Mouse (Mus musculus) hindbrain, embryonic 12.5 days (tissue): Measurements from ENCODE around the gene Slc7a6. TPM values are rescaled to one million over a fixed set of nuclear protein-coding genes. Genes with fewer than 3 reads are reported as not detected.

Experiments
- ATAC-seq: fragments of 200-750 bp; cut with Nextera tagmentation; 2 replicates; pipeline ENCODE4 v1.8.0; 2017; ENCODE audit warnings: moderate TSS enrichment; ENCODE audit not compliant: low FRiP score
- H3K27ac ChIP-seq: fragments of 300-500 bp; sonication (generic); 2 replicates; pipeline ENCODE4 v1.5.1; 2016; ENCODE audit warnings: mild to moderate bottlenecking
- H3K27me3 ChIP-seq: fragments of 300-500 bp; sonication (generic); 2 replicates; pipeline ENCODE4 v1.6.1; 2016; ENCODE audit warnings: mild to moderate bottlenecking
- H3K36me3 ChIP-seq: fragments of 300-500 bp; sonication (generic); 2 replicates; pipeline ENCODE4 v1.6.1; 2016; ENCODE audit warnings: mild to moderate bottlenecking
- H3K4me1 ChIP-seq: fragments of 300-500 bp; sonication (generic); 2 replicates; pipeline ENCODE4 v1.6.1; 2016
- H3K4me2 ChIP-seq: fragments of 300-500 bp; sonication (generic); replicated peaks from 2 replicates; pipeline ENCODE4 v1.6.1; 2016; ENCODE audit warnings: mild to moderate bottlenecking
- H3K4me3 ChIP-seq: fragments of 300-500 bp; sonication (generic); 2 replicates; pipeline ENCODE4 v1.5.1; 2016; ENCODE audit warnings: mild to moderate bottlenecking
- H3K9ac ChIP-seq: fragments of 300-500 bp; sonication (generic); 2 replicates; pipeline ENCODE4 v1.6.1; 2016; ENCODE audit warnings: mild to moderate bottlenecking, moderate library complexity
- H3K9me3 ChIP-seq: fragments of 300-500 bp; sonication (generic); replicated peaks from 2 replicates; pipeline ENCODE4 v1.6.1; 2016; ENCODE audit warnings: mild to moderate bottlenecking
- WGBS: fragments of 180-500 bp; shearing (Covaris S2); methylation state at CpG from one replicate; pipeline ENCODE4 v1.1.7; 2016; 5-methylcytosine and 5-hydroxymethylcytosine counted together
- polyA plus RNA-seq: library from polyadenylated mRNA; unstranded; fragments of >200 nt; fragmentation: Nextera tagmentation; extraction: Ambion mirVana; gene quantifications from 2 replicates; pipeline ENCODE4 v1.2.1, GENCODE M21; 2016

Gene Slc7a6
- 55.8 and 60.8 TPM in 2 replicates for polyA plus RNA-seq

DNA sequence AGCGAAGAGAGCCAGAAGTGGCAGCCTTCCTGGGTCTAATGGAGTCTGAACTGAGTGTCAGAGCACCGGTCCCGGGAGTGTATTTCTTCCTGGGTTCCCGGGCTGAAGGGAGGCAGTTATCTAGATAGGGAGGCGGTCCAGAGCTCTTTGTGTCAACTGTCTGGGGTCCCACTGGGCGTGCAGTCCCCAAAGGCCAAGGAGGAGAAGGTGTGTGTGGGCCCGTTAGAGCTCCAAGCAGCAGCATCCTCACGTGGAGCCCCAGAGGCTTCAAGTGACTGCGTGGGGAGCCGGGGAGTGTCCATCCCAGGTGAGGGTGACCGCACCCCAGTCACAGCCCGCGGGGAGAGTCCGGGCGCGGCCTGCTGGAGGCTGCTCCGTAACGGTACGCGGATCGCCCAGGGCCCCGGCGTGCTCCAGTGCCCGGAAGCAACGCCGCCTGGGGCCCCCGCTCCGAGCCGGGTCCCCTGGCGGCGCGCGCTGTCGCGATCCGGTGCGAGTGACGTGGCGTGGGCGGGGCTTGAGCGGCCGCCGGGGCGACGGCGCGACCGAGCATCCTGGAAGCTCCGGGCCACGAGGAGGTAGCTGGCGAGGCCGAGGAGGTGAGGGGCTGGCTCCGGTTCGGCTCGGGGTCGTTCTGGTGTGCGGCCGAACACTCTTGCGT is at the start of gene Slc7a6:
Gene Slc7a6, plus strand, starts transcription at position 502 of the 661 bp plus-strand sequence.
- Histone ChIP-seq H3K4me1 (peaks cover 14% of the 10 kb centered on the region), H3K4me3 (peak within 1 kb of the TSS; percentile 84), H3K27ac (peak within 1 kb of the TSS; percentile 93), H3K4me2 (peak within 1 kb of the TSS; percentile 88), H3K9me3 (no peaks in the 10 kb centered on the region), H3K27me3 (no peaks in the 10 kb centered on the region), H3K36me3 (peaks cover 11% of the 10 kb centered on the region), H3K9ac (peak within 1 kb of the TSS; percentile 83)
- WGBS: under 1% methylated on average over 59 of the region's 59 CpGs
- ATAC-seq: peak; percentile 88

DNA sequence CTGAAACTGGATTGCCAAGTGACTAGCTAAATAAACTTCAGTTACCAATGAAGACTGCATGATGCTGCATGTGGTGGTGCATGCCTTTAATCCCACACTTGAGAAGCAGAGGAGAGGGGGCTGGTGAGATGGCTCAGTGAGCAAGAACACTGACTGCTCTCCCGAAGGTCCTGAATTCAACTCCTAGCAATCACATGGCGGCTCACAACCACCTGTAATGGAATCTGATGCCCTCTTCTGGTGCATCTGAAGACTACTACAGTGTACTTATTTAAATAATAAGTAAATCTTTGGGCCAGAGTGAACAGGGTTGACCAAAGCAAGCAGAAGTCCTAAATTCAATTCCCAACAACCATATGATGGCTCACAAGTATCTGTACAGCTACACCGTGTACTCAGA is 45.2 kb upstream of the Slc7a6 start:
- Histone ChIP-seq H3K27me3 (no peaks in the 10 kb centered on the region), H3K27ac (no peak overlapping the region), H3K9ac (no peak overlapping the region), H3K4me3 (no peak overlapping the region), H3K9me3 (no peaks in the 10 kb centered on the region), H3K36me3 (peaks cover 7% of the 10 kb centered on the region), H3K4me2 (no peak overlapping the region), H3K4me1 (no peaks in the 10 kb centered on the region)
- 90% methylated on average over 3 of the region's 3 CpGs for WGBS
- no peak for ATAC-seq

DNA sequence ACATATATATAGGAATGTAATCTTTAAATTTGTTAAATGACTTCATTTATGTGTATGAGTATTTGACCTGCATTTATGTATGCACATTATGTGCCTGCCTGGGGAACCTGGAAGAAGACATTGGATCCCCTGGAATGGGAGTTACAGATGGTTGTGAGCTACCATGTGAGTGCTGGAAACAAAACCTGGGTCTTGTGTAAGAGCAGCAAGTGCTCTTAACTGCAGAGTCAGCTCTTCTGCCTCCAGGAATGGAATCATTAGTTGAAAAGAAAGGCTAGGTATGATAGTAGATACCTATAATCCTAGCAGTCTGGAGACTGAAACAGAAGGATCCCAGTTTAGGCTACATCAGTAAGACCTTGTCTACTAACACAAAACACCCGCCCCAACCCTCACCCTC is 42.6 kb upstream of the Slc7a6 start:
- Histone ChIP-seq H3K27ac (no peak overlapping the region), H3K9me3 (no peaks in the 10 kb centered on the region), H3K27me3 (no peaks in the 10 kb centered on the region), H3K36me3 (peaks cover 17% of the 10 kb centered on the region), H3K9ac (no peak overlapping the region), H3K4me2 (no peak overlapping the region), H3K4me3 (no peak overlapping the region), H3K4me1 (no peaks in the 10 kb centered on the region)
- WGBS: 88% methylated on average over 1 of the region's 1 CpGs
- no peak for ATAC-seq

DNA sequence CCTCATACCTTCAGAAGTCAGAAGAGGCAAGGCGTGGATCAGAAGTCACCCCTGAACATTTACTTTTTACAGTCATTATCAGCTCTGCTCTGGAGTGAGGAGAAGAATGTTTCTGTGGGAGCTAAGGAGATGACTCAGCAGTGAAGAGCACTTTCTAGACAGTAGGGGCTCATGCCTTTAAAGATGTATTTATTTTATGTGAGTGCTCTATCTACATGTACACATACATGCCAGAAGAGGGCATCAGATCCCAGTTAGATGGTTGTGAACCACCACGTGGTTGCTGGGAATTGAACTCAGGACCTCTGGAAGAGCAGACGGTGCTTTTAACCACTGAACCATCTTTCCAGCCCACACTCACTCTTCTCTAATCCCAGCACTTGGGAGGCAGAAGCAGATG is 41.6 kb upstream of the Slc7a6 start:
- Histone ChIP-seq H3K4me1 (no peaks in the 10 kb centered on the region), H3K27me3 (0 out of 2 replicates have a peak, but pooled peaks cover under 1% of the 10 kb centered on the region), H3K9ac (no peak overlapping the region), H3K4me2 (no peak overlapping the region), H3K36me3 (peaks cover 26% of the 10 kb centered on the region), H3K4me3 (no peak overlapping the region), H3K27ac (no peak overlapping the region), H3K9me3 (no peaks in the 10 kb centered on the region)
- ATAC-seq: no peak
- WGBS: 78% methylated on average over 3 of the region's 3 CpGs

DNA sequence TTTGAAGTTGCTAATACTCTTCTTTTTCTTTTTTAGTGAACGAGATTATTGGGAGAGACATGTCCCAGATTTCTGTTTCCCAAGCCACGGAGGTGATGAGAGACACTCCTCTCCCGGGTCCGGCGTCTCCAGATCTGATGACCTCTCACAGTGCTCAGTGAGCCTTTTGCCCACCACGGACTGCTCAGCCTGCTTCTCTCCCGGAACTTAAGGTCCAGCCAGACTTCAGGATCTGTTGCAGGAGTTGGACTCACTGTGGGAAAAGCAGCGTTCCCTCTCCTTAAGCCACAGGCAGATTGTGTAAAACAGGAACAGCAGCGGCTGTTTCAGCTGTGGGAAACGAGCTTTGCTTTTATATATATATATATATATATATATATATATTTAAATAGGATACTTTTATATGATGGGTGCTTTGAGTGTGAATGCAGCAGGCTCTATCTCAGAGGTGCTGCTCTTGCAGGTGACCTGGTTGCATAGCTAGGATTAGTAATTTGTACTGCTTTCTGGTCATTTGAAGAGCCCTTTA is 40.7 kb upstream of the Slc7a6 start:
- no peak for ATAC-seq
- no peaks in the 10 kb centered on the region for H3K4me1 ChIP-seq
- no peak overlapping the region for H3K27ac ChIP-seq
- peaks cover 35% of the 10 kb centered on the region for H3K36me3 ChIP-seq
- peaks cover 5% of the 10 kb centered on the region for H3K27me3 ChIP-seq
- no peak overlapping the region for H3K9ac ChIP-seq
- H3K4me3 ChIP-seq: no peak overlapping the region
- H3K9me3 ChIP-seq: no peaks in the 10 kb centered on the region
- WGBS: 93% methylated on average over 10 of the region's 10 CpGs
- H3K4me2 ChIP-seq: no peak overlapping the region

DNA sequence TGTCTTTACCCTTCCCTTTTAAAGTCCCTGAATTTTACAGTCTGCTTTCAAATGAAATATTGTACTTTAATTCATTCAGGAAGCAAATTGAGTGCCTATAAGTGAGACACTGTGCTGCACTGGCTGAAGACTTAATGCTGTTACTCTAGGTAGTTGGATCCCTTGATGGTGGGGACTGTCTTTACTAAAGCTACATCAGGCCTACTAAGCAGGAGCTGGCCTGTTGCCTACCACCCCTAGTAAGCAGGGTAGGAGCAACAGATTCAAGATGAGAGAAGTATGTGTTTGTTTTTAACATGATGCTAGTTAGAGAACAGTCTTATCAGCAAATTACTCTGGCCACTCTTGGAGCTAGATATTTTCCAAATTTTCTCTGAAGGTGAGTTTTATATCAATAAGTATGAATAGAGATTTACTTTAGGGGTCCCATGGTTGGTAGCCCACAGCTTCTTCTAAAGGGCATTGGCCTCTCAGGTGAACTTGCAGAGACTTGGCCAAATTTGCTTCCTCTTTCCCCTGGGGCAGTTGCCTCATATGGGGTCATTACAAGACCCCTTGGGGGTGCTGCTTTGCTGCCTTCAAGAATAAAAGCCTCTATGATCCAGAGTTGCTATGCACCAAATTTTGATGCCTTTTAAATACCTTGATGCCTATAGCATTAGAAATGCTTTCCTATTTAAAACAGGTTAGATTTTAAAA is 39.3 kb upstream of the Slc7a6 start:
- Histone ChIP-seq H3K4me1 (no peaks in the 10 kb centered on the region), H3K9me3 (no peaks in the 10 kb centered on the region), H3K9ac (no peak overlapping the region), H3K27ac (no peak overlapping the region), H3K27me3 (peaks cover 19% of the 10 kb centered on the region), H3K4me2 (no peak overlapping the region), H3K36me3 (peaks cover 35% of the 10 kb centered on the region), H3K4me3 (no peak overlapping the region)
- no peak for ATAC-seq

DNA sequence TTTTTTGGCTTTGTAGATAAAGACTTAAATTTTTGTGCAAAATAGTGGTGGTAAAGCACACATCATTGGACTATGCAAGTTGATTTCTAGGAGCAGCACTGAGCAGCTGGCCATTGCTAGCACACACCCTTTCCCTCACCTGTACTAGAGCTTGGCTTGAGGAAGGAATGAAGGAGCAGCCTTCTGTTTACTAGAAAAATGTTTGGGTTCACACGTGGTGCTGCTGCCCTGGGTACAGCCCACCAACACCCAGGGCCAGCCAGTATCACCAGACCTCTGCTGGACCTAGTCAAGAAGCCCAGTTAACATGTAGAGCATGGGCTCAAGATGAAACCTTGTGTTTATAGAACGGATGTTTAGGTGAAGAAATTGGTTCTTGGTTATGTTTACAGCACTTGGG is 38.7 kb upstream of the Slc7a6 start:
- WGBS: 88% methylated on average over 2 of the region's 2 CpGs
- Histone ChIP-seq H3K9ac (no peak overlapping the region), H3K4me2 (no peak overlapping the region), H3K36me3 (peaks cover 35% of the 10 kb centered on the region), H3K27ac (no peak overlapping the region), H3K4me1 (no peaks in the 10 kb centered on the region), H3K9me3 (no peaks in the 10 kb centered on the region), H3K27me3 (peaks cover 26% of the 10 kb centered on the region), H3K4me3 (no peak overlapping the region)
- ATAC-seq: no peak

DNA sequence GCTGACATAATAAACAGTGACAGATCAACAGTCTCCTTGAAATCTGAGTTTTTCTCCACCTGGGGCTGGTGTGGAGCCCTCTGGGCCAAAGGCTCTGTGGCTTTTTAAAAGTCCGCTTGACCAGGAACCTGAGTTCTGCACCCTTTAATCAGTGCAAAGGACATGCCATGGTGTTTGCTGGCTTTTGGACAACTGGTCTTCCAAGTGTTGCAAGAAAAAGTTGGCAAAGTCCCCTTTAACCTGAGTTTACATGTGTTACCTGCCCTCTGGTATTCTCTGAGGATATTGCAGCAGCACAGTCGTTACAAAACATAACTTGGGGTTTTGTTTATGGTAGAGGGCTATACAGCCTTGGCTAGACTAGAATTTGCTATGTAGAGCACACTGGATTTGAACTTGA is 38.2 kb upstream of the Slc7a6 start:
- H3K9ac ChIP-seq: no peak overlapping the region
- WGBS: 87% methylated on average over 2 of the region's 2 CpGs
- peaks cover 35% of the 10 kb centered on the region for H3K36me3 ChIP-seq
- H3K4me2 ChIP-seq: no peak overlapping the region
- H3K9me3 ChIP-seq: no peaks in the 10 kb centered on the region
- ATAC-seq: no peak
- no peak overlapping the region for H3K27ac ChIP-seq
- H3K27me3 ChIP-seq: peaks cover 31% of the 10 kb centered on the region
- H3K4me3 ChIP-seq: no peak overlapping the region
- H3K4me1 ChIP-seq: peaks cover under 1% of the 10 kb centered on the region

DNA sequence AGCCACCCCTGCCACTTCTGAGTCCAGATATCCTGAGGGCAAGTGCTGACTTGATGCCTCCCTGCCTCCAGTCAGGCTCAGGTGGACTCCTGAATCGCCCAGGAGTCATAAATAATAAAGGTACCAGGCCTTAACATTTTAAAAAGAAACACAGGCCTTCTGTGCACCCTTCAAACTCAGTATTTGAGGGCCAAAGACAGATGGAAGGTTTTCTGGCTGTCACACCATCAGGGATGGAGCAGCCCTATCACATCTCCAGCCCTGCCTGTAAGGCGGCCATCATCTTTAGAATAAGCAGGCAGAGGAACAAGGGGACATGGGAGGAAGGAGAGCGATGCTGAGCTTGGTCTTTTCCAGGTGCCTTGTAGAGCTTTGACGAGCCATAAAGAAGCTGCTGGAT is 37.6 kb upstream of the Slc7a6 start:
- Histone ChIP-seq H3K9me3 (no peaks in the 10 kb centered on the region), H3K4me1 (peaks cover 6% of the 10 kb centered on the region), H3K36me3 (peaks cover 35% of the 10 kb centered on the region), H3K27me3 (peaks cover 36% of the 10 kb centered on the region), H3K9ac (no peak overlapping the region), H3K27ac (no peak overlapping the region), H3K4me2 (no peak overlapping the region), H3K4me3 (no peak overlapping the region)
- ATAC-seq: no peak
- WGBS: 92% methylated on average over 4 of the region's 4 CpGs

DNA sequence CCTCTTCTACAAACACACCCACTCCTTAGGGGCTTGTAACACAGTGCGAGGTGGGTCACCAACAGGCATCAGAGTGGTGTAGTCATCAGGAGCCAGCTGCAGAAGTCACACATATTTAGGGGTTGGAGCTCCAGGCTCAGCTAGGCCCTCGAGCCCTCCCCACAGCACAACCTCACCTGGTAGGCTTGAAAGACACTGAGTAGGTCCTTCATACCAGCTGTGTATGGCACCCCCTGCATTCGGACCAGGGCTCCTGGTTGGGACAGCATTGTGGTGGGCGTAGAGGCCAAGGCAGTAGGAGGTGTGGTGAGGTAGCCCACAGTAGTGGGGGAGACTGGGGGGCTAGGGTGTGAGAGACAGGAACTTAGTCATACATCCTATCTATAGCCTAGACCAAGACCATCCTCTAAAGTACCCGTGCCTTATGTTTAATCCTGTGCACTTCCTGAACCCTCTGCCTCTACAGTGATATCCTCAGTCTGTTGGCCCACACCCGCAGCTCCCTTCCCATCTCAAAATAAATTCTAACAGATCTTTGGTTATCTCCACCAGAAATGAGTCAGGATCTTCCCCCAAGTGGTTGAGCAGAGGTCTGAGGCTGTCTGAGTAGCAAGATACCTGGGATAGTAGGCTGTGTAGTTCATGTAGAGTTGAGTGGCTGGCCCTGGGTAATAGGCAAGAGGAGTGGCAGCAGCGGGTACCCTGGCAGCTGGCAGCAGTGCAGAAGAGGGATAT is 37.0 kb upstream of the Slc7a6 start:
- WGBS: 94% methylated on average over 7 of the region's 7 CpGs
- no peak overlapping the region for H3K9ac ChIP-seq
- peaks cover 12% of the 10 kb centered on the region for H3K4me1 ChIP-seq
- ATAC-seq: no peak
- no peak overlapping the region for H3K4me2 ChIP-seq
- H3K9me3 ChIP-seq: no peaks in the 10 kb centered on the region
- H3K27me3 ChIP-seq: peaks cover 42% of the 10 kb centered on the region
- no peak overlapping the region for H3K27ac ChIP-seq
- no peak overlapping the region for H3K4me3 ChIP-seq
- peaks cover 35% of the 10 kb centered on the region for H3K36me3 ChIP-seq

DNA sequence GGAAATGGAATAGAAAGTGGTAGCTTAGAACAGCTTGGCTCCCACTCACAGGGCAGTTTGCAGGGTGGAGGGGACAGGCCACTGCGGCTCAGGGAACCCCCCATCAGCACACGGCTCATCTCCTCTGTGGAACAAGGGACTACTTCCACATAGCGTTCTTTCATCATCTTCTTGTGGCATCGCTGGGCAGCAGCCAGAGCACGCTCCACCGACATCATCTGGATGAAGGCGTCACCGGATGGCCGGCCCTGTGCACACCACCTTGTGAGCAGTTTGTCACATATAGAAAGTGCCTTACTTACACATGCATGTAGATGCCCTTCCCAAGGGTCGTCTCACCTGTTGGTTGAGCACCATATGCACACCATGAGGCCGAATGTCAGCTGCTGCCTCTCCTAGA is 36.3 kb upstream of the Slc7a6 start:
- no peaks in the 10 kb centered on the region for H3K9me3 ChIP-seq
- no peak overlapping the region for H3K9ac ChIP-seq
- H3K4me3 ChIP-seq: no peak overlapping the region
- H3K27me3 ChIP-seq: peaks cover 49% of the 10 kb centered on the region
- H3K4me2 ChIP-seq: no peak overlapping the region
- ATAC-seq: no peak
- 90% methylated on average over 11 of the region's 11 CpGs for WGBS
- H3K36me3 ChIP-seq: peaks cover 35% of the 10 kb centered on the region
- H3K27ac ChIP-seq: no peak overlapping the region
- peaks cover 19% of the 10 kb centered on the region for H3K4me1 ChIP-seq

DNA sequence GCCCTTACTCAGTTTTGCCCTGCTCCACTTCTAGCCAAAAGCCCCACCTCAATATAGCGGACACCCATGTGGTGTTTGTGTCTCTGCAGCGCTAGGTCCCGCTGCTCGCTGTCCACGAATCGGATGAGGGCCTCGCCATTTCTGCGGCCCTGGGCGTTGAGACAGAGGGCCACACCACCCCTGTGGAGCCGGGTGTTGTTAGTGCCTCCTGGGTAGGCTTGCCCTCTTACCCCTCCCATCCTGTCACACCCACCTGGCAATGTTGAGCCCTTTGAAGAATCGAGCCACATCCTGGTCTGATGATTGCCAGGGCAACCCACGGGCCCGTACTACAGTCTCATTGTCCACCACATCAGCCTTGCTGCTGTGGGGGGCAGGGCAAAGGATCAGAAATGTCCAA is 35.1 kb upstream of the Slc7a6 start:
- H3K4me1 ChIP-seq: peaks cover 27% of the 10 kb centered on the region
- H3K4me2 ChIP-seq: no peak overlapping the region
- no peak overlapping the region for H3K9ac ChIP-seq
- H3K9me3 ChIP-seq: no peaks in the 10 kb centered on the region
- H3K27ac ChIP-seq: no peak overlapping the region
- H3K36me3 ChIP-seq: peaks cover 35% of the 10 kb centered on the region
- H3K4me3 ChIP-seq: no peak overlapping the region
- no peak for ATAC-seq
- H3K27me3 ChIP-seq: peaks cover 61% of the 10 kb centered on the region
- WGBS: 71% methylated on average over 13 of the region's 13 CpGs
